Mouse (Mus musculus) adrenal gland, postnatal 14 days (tissue): ENCODE measurements around the gene Megf8. TPM values are rescaled to one million over a fixed set of nuclear protein-coding genes. Genes with fewer than 3 reads are reported as not detected.
"Not testable (repeated sequence)": the region's sequence is repeated elsewhere in the genome, so short reads cannot be mapped to it uniquely, and the experiment has no call there.

Source experiments
- DNase-seq: peaks from one replicate; pipeline ENCODE4 v3.0.0; 2021; ENCODE audit warnings: mixed read lengths
- total RNA-seq: library from RNA; stranded (reverse); gene quantifications from 2 replicates; pipeline ENCODE4 v1.2.3, GENCODE M21; 2021

Megf8 gene
- total RNA-seq, 1 experiment from 2014 or later, result 39.7 TPM

DNA sequence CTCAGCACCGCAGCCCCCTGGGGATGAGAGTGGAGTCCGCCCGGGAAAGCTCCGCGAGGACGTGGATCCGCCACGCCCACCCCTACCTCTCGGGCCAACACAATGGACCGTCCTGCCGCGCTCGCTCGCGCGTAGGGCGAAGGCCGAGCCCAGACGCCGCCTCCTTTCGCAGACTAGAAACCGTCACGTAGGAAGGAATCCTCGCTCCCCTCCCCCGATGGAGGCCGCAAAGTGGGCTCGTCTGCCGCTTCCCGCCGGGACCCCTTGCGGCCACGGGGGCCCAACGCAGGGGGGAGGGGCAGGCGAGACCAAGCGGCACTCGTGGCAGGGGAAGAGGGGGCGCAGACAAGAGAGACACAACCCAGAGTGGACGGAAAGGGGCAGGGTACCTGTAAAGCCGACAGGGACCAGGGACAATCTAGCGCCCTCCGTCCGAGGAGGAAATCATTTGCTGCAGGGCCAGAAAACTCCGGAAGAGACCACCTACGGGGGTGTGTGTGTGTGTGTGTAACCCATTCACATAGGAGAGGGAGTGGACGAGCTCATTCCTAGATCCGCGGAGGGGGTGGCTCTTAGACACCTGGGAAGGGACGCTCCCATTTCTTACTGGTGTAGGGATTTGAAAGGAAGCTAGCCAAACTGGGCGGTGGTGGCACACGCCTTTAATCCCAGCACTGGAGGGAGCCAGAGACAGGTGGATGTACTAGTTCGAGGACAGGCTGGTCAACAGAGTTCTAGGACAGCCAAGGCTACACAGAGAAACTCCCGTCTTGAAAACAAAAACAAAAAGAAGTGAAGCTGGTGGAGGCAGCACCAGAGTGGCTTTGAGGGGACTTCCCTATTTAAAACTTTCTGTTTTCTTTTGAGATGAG lies 19.3 kb upstream of the Megf8 start, which contains the start of gene Pafah1b3:
Gene Pafah1b3 (minus strand): TSS at position 533 of the 872 bp plus-strand sequence.
- peak; percentile 86 for DNase-seq

DNA sequence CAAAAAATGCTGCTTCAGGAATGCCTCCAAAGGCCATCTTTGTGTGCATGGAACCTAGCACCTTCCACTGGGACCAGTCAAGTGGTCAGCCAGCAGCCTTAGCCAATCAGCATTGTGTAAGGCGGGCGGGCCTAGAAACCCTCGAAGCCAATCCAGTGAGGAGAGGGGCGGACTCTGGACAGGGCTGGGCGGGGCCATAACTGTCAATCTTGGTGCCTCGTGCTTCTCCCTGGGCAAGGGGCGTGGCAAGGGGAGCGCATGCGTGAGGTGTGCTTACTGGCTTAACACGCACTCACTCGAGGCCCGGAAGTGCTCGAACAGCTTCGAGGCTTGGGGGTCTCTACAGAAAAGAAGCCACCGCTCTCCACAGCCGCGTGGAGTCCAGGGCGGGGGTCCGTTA lies 15.9 kb upstream of the Megf8 start, which contains the start of gene Prr19:
Gene Prr19 (plus strand): TSS at position 349 of the 400 bp plus-strand sequence.
- DNase-seq, result peak; percentile 61

DNA sequence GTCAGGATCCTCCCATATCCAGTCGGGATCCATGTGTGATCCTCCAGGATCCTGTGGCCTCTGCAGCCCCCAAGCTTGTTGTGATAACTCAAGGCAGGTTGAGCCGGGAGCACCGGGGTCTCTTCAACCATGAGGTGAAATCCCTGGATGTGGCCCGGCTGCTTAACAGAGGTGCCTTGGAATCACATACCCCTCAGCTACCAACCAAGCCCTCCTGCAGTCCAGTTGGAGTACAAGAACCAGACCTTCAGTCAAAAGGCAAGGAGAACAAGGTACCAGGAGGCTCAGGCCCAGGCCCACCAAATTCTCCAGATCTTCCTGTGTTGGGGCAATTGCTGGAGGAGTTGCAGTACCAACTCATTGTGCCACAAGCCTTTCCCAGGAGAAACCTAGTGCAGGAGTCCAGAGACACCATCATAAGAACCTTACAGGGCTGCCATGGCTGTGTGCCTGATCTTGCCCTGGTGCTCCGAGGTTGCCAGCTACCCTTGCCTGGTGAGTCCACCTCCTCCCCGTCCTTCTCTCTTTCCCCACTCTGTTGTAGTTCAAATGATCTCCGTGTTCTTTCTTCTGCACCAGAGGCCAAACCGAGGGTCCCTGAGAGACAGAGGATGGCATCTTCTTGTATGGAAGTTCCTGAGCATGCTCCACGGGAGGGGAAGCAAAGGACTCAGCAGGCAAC lies 13.8 kb upstream of the Megf8 start:
- no peak for DNase-seq

DNA sequence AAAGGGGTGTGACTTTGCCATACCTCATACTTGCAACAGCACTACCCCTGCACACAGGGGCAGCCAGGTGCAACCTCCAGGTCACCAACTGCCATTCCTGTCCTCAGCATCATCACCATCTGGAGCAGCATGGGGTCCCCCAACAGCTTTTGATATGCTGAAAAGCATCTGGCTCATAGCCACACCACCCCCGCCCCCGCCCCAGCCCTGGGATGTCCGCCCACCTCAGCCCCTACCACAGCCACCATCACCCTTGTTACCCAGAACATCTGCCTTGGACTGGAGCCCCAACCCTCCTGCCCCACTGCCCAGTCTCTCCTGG lies 13.3 kb upstream of the Megf8 start:
- DNase-seq, result no peak

DNA sequence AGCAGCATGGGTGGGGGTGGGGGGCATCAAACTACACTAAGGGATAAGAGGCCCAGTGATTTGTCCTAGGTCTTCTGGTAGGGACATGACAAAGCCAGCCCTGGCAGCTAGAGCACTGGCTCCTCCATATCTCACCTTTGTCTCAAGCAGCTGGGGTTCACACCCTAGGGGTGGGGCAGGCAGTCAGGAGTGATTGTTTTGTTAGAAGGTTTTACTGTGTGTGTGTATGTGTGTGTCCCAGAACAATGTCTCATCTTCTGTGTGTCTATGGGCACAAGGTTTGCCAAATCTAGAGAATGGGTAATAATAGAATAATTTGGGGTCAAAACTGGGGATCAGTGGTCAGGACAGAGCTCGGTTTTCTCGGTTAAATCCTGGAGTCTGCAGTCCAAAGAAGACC lies 11.5 kb upstream of the Megf8 start:
- no peak for DNase-seq

DNA sequence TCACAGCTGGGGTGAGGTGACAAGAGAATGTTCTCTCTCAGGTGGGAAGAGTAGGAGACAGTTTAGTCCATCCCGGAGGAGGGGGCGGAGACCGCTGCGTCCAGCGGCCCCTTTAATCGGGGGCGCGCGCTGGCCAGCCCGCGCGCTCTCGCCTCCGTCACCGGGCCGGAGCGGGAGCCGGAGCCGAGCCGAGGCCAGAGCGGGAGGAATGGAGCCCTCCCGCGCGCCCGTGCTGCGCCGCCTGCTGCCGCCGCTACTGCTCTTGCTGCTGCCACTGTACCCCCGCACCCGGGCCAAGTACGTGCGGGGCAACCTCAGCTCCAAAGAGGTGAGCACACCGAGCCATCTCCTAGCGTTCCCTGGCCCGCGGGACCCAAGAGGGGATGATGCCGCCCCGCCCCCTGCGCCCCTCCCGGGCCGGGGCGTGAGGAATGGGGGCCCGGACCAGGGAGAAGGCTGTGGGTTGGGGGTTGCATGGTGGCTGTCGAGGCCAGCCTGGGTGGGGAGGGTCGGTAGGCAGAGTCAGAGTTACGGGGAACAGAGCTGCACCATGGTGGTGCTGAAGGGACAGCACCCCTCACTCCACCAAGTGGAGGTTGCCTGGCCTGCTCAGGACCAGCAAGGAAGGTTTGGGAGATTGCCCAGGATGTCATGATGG lies 10.9 kb upstream of the Megf8 start, which contains the start of gene Tmem145:
Gene Tmem145 (plus strand): TSS at position 151 of the 658 bp plus-strand sequence.
- DNase-seq, result peak; percentile 70

DNA sequence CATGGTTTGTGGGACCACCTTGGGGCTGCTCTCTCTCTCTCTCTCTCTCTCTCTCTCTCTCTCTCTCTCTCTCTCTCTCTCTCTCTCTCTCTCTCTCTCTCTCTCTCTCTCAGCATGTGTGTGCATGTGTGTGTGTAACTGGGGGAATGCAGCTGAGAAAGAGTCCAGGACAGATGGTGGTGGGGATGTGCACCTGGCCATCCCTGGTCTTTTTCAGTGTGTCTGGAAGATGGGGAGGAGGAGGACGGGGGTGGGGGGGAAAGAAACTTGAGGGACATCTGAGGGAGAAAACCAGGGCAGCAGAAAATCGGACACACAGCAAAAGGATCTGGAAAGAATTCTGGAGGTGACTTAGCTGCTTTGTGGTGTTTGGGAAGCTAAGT lies 10.4 kb upstream of the Megf8 start:
- no peak for DNase-seq

DNA sequence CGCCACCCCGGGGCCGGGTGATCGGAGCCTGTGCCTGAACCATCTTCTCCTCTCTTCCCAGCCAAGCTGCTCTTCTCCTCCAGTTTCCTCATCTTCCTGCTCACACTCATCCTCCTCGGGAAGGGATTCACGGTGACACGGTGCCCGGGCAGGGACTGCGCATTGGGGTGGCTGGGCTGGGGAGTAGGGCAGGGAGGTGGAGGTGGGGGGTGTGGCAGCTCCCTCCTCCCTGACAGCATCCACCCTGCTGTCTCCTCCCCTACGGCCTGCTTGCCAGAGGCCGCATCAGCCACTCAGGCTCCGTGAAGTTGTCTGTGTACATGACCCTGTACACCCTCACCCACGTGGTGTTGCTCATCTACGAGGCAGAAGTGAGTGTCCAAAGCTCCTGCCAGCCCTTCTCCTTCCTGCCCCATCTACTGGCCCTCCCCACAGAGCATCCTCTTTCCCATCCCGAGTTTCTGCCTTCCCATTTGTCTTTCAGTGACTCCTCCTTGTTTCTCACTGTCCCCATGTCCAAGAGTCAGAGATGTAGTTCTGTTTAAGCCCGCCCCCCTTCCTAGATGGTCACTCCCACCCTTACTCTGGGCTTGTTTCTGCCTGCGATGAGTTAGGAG lies 8.2 kb upstream of the Megf8 start:
- peak; percentile 56 for DNase-seq

DNA sequence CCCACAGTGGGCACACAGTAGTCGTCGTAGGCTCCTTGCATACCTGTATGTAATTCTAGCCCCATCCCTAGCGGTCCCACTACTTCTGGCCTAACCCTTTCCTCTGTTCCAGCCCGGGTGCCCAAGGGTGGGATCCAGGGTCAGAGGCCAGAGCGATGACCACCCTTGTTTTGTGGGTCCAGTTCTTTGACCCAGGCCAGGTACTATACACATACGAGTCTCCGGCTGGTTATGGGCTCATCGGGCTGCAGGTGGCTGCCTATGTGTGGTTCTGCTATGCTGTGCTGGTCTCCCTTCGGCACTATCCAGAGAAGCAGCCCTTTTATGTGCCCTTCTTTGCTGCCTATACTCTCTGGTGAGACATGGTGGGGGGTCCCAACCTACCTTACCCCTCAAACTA lies 7.5 kb upstream of the Megf8 start:
- no peak for DNase-seq

DNA sequence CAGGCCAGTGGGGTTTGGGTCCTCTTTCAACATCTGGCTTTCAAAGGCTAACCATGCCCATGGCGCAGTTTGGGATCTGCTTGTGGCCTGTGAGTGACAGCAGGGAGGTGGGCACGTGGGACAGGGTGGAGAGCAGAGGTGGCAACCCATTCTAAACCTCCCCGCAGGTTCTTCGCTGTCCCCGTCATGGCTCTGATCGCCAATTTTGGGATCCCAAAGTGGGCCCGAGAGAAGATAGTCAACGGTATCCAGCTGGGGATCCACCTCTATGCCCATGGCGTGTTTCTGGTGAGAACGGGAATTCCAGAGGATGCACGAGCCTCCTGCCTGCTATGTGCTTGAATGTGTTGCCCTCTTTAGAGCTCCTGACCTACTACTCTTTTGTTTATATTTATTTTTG lies 5.8 kb upstream of the Megf8 start:
- DNase-seq, result no peak

DNA sequence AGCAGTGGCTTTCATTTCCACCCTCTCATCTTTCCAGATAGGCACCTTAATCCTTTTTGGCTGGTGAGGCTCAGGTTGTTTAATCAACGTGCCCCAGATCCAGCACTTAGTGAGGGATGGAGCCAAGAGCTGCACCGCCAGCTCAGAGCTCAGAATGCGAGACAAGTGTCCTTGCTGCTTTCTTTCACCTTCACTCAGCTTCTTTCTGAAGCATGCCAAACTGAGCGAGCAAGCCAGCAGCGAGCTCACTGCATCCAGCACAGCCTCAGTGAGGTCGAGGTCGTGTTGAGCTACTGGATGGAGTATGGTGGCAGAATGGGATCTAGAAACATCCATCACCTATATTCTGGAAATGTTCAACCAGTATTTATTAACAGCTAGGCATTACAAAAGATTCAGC lies 3.6 kb upstream of the Megf8 start:
- DNase-seq, result no peak

DNA sequence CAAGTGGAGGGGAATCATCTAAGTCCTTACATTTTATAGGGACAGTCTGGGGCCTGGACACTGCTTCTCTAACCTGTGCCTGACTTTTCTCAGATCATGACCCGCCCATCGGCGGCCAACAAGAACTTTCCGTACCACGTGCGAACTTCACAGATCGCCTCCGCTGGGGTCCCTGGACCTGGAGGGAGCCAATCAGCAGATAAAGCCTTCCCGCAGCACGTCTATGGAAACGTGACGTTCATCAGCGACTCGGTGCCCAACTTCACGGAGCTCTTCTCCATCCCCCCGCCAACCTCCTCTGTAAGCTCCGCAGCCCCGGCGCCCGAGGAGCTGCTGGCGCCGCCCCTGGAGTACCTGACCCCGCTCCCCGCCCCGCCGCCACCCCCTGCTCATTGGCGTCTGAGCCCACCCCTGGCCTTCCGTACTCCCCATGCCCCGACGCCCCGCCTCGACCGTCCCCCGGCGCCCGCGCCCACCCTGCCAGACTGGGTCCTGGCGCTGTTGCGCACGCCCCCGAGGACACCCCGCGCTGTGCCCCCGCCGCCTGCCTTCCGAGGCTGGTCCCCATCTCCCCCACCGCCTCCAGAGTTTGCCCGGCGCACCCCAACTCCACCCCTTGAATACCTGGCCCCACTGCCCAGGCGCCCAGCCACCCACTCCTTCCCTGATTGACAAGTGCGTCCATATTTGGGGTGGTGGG lies 2.2 kb upstream of the Megf8 start:
- DNase-seq, result peak; percentile 36

DNA sequence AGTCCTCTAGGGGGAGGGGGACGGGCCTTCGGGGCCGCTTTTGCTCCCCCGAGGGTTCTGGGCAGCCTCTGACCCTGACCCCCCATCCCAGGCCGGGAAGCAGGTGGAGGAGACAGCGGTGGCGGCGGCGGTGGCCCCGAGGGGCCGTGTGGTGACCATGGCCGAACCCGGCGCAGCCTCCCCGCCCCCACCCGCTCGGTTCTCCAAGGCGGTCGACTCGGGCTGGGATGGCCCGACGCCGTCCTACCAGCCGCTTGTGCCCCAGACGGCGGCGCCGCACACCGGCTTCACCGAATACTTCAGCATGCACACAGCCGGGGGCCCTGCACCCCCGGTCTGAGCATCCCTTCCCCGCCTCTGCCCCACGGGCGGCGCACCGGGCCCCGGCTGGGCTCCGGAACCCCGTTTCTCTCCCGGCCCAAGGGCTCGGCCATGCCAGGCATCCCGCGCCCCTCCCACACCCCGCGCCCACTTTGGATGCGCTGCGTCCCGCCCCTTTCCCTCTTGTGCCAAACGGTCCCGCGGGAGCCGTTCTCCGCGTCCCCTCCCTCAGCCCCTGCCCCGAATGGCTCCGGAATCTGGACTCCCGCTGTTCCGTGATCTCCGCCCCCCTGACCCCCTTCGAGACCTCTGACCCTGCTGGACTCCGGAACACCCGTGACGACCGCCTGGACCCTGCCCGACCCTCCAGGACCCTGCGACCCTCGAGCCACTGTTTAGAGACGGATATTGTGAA lies 1.5 kb upstream of the Megf8 start:
- peak; percentile 80 for DNase-seq

DNA sequence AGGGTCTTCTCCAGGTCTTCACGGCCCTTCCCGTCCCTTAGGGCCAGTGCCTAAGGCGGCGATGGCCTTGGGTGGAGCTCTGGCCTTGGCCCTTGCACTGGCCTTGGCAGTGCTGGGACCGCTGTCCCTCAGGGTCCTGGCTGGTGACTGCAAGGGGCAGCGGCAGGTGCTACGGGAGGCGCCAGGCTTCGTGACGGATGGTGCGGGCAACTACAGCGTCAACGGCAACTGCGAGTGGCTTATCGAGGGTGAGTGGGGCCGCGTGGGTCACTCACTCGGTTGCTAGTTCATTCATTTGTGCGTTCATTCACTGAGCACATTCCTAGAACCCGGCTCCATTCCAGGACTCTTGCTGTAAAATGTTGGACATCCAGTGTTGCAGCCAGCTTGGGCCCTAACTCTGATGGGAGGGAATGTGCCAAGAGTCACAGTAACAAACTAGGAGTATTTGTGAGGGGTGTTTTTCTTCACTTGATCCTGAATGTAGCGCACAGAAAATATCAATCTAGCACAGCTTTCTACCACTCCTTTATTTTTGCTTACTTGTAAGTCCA lies 559 bp downstream of the Megf8 start:
- peak; percentile 65 for DNase-seq

DNA sequence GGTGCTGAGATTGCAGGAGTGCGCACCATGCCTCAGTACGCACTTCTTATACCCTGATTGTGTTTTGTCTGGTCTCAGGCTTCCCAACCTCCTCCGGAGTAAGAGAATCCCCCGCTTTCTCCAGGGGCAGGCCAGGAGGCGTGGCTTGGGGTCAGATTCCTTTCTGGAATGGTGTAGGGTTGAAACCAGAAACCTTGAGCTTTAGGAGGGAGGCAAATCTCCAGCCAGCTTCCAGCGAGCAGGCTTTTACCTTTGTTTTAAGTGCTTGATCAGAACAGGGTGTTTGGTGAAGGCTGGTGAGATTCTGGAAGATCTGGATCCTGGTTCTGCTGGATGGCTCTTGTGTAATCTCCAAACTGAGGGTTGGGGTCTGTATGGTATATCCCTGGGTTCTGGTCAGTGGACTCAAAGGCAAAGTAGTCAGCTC lies 5.1 kb downstream of the Megf8 start:
- DNase-seq, result peak; percentile 67

DNA sequence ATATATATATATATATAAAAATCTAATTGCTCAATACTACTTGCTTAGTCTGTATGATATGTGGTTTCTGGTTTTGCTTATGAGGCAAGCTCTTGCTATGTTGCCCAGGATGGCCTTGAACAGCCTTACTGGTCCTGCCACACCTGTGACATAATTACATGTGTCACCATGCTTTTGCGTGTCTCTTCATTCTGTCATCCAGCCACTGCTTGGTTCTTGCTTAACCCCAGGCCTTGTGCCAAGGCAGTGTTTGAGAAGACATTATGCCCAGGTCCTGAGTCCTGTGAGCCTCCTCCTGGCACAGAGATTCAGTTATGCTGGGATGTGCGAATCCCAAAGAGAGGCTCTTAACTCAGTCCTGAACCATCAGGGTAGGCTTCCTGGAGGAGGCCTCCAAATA lies 6.3 kb downstream of the Megf8 start:
- DNase-seq, result peak; percentile 83

DNA sequence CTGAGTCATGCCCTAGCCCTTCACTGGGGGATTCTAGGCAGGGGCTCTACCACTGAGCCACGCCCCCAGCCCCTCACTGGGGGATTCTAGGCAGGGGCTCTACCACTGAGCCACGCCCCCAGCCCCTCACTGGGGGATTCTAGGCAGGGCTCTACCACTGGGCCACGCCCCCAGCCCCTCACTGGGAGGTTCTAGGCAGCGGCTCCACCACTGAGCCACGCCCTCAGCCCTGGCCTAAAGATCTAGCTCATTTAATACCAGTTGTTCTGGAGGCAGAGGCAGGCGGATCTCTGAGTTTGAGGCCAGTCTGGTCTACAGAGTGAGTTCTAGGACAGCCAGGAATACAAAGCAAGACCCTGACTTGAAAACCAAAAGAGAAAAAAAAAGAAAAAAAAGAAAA lies 8.5 kb downstream of the Megf8 start:
- not testable (repeated sequence) for DNase-seq

DNA sequence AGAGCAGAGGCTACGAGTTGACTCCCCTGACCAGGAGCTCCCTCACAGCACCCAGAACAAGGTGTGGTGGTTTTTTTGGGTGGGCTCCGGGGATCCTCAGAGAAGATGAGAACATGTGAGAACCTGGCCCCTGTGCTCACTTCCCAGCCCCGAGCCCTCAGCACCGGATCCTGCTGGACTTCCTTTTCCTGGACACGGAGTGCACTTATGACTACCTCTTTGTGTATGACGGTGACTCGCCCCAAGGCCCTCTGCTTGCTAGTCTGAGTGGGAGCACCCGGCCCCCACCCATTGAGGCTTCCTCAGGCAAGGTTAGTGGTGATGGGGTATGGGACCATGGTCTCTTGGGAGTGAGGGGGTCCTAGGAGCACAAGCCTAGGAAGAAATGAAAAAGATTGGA lies 9.3 kb downstream of the Megf8 start:
- DNase-seq, result peak; percentile 34

DNA sequence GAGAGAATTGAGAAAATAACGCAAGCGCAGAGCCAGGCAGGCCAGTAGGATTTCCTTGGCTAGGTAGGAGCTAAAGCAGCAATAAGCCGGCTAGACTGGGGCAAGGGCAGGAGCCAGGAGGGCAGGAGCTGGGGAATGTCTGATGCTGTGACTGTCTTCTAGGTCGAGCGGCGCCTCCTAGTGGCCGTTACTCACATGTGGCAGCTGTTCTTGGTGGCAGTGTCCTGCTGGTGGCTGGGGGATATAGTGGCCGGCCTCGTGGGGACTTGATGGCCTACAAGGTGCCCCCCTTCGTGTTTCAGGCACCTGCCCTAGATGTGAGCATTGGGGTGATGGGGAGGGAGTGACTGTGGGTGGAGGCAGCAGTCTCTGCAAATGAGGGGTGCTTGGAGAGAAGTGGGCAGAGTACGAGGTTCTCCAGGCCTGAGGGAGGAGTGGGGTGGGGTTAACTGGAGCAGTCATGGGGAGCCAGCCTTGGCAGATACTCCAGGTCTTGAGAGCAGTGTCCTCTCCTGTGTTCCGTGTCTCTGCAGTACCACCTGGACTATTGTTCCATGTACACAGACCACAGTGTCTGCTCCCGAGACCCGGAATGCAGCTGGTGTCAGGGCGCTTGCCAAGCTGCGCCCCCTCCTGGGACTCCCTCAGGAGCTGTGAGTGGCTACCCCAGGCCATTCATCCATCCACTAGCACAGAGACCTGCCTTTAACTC lies 16.8 kb downstream of the Megf8 start:
- DNase-seq, result peak; percentile 89

DNA sequence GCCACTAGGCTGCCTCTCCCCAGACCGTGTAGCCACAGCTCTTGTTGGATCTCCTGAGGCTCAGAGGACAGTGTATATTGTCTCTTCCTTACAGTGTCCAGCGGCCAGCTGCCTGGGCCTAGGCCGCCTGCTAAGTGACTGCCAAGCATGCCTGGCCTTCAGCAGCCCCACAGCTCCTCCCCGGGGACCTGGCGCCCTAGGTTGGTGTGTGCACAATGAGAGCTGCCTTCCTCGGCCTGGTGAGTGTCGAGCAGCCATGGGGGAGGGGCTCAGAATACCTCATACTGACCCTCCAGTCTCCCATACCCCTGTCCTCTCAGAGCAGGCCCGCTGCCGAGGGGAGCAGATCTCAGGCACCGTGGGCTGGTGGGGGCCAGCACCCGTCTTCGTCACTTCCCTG lies 17.5 kb downstream of the Megf8 start:
- peak; percentile 40 for DNase-seq
